Mouse (Mus musculus) neural tube, embryonic 14.5 days (tissue): ENCODE data around the gene Dcdc2a. TPM values are rescaled to one million over a fixed set of nuclear protein-coding genes. Genes with fewer than 3 reads are reported as not detected.

Source experiments
- ATAC-seq: fragments of 200-750 bp; cut with Nextera tagmentation; 2 replicates; pipeline ENCODE4 v1.8.0; 2017; ENCODE audit warnings: low read depth, mild to moderate bottlenecking, moderate TSS enrichment, moderate library complexity
- H3K27ac ChIP-seq: fragments of 300-500 bp; sonication (generic); 2 replicates; pipeline ENCODE4 v1.5.1; 2014; ENCODE audit warnings: low read depth, mild to moderate bottlenecking, control low read depth, low read length, moderate library complexity, mixed read lengths
- H3K27me3 ChIP-seq: fragments of 300-500 bp; sonication (generic); 2 replicates; pipeline ENCODE4 v1.6.1; 2014; ENCODE audit warnings: low read length; ENCODE audit not compliant: control insufficient read depth, insufficient read depth
- H3K36me3 ChIP-seq: fragments of 300-500 bp; sonication (generic); 2 replicates; pipeline ENCODE4 v1.6.1; 2014; ENCODE audit warnings: low read length, mixed read lengths; ENCODE audit not compliant: control insufficient read depth, insufficient read depth
- H3K4me1 ChIP-seq: fragments of 300-500 bp; sonication (generic); 2 replicates; pipeline ENCODE4 v1.6.1; 2014; ENCODE audit warnings: low read length; ENCODE audit not compliant: control insufficient read depth, insufficient read depth
- H3K4me2 ChIP-seq: fragments of 300-500 bp; sonication (generic); 2 replicates; pipeline ENCODE4 v1.6.1; 2014; ENCODE audit warnings: mild to moderate bottlenecking, low read depth, low read length, control low read depth
- H3K4me3 ChIP-seq: fragments of 300-500 bp; sonication (generic); 2 replicates; pipeline ENCODE4 v1.5.1; 2014; ENCODE audit warnings: low read depth, low read length, control low read depth, mixed read lengths
- H3K9ac ChIP-seq: fragments of 300-500 bp; sonication (generic); replicated peaks from 2 replicates; pipeline ENCODE4 v1.6.1; 2014; ENCODE audit warnings: low read depth, mild to moderate bottlenecking, control low read depth, low read length, mixed read lengths
- H3K9me3 ChIP-seq: fragments of 300-500 bp; sonication (generic); 2 replicates; pipeline ENCODE4 v1.6.1; 2016; ENCODE audit warnings: low read length; ENCODE audit not compliant: control insufficient read depth
- WGBS: fragments of 180-500 bp; shearing (Covaris S2); extraction: QIAGEN DNeasy Blood & Tissue Kit; methylation state at CpG from one replicate; pipeline ENCODE4 v1.1.7; 2014; 5-methylcytosine and 5-hydroxymethylcytosine counted together
- polyA plus RNA-seq: library from polyadenylated mRNA; unstranded; fragments of >200 nt; fragmentation: Nextera tagmentation; extraction: Ambion mirVana; gene quantifications from 2 replicates; pipeline ENCODE4 v1.2.1, GENCODE M21; 2014

Dcdc2a gene
- polyA plus RNA-seq, 1 experiment from 2014 or later: 2.0 TPM

GRCm38 (mm10) chr13:25077262-25077661, 21.5 kb downstream of the Dcdc2a start:
- Histone ChIP-seq H3K4me2 (no peak overlapping the region), H3K4me3 (no peak overlapping the region), H3K4me1 (no peaks in the 10 kb centered on the region), H3K27ac (no peak overlapping the region), H3K9ac (no peak overlapping the region), H3K36me3 (no peaks in the 10 kb centered on the region), H3K27me3 (no peaks in the 10 kb centered on the region), H3K9me3 (no peaks in the 10 kb centered on the region)
- WGBS: 1% methylated on average over 7 of the region's 7 CpGs
- ATAC-seq: peak; percentile 58; the same call in 1 of the 2 replicates

- Histone ChIP-seq H3K36me3 (no peaks in the 10 kb centered on the region), H3K9me3 (no peaks in the 10 kb centered on the region), H3K27me3 (no peaks in the 10 kb centered on the region), H3K9ac (no peak overlapping the region), H3K4me1 (no peaks in the 10 kb centered on the region), H3K4me2 (no peak overlapping the region), H3K4me3 (no peak overlapping the region), H3K27ac (no peak overlapping the region)
- ATAC-seq: no peak
- WGBS: 35% methylated on average over 15 of the region's 15 CpGs
Observed at GRCm38 (mm10) chr13:25083144-25083572, 27.4 kb downstream of the Dcdc2a start.

- Histone ChIP-seq H3K4me2 (no peak overlapping the region), H3K9me3 (no peaks in the 10 kb centered on the region), H3K9ac (no peak overlapping the region), H3K36me3 (no peaks in the 10 kb centered on the region), H3K4me1 (no peaks in the 10 kb centered on the region), H3K4me3 (no peak overlapping the region), H3K27ac (no peak overlapping the region), H3K27me3 (no peaks in the 10 kb centered on the region)
- ATAC-seq: no peak
- WGBS: 82% methylated on average over 7 of the region's 7 CpGs
Observed at GRCm38 (mm10) chr13:25085147-25085546, 29.3 kb downstream of the Dcdc2a start.

GRCm38 (mm10) chr13:25091347-25091746, 35.5 kb downstream of the Dcdc2a start:
- H3K4me1 ChIP-seq: no peaks in the 10 kb centered on the region
- H3K9ac ChIP-seq: no peak overlapping the region
- H3K4me3 ChIP-seq: no peak overlapping the region
- no peaks in the 10 kb centered on the region for H3K36me3 ChIP-seq
- H3K4me2 ChIP-seq: no peak overlapping the region
- ATAC-seq: no peak
- 72% methylated on average over 5 of the region's 5 CpGs for WGBS
- no peaks in the 10 kb centered on the region for H3K9me3 ChIP-seq
- no peak overlapping the region for H3K27ac ChIP-seq
- H3K27me3 ChIP-seq: no peaks in the 10 kb centered on the region

- Histone ChIP-seq H3K4me2 (no peak overlapping the region), H3K27ac (no peak overlapping the region), H3K36me3 (no peaks in the 10 kb centered on the region), H3K9ac (no peak overlapping the region), H3K9me3 (no peaks in the 10 kb centered on the region), H3K4me1 (no peaks in the 10 kb centered on the region), H3K4me3 (no peak overlapping the region), H3K27me3 (no peaks in the 10 kb centered on the region)
- WGBS: 86% methylated on average over 4 of the region's 4 CpGs
- no peak for ATAC-seq
Observed at GRCm38 (mm10) chr13:25093776-25094175, 38.0 kb downstream of the Dcdc2a start.

GRCm38 (mm10) chr13:25094381-25094780, 38.6 kb downstream of the Dcdc2a start:
- no peak overlapping the region for H3K9ac ChIP-seq
- ATAC-seq: no peak

GRCm38 (mm10) chr13:25097348-25097747, 41.5 kb downstream of the Dcdc2a start:
- Histone ChIP-seq H3K9me3 (no peaks in the 10 kb centered on the region), H3K27ac (no peak overlapping the region), H3K4me2 (no peak overlapping the region), H3K4me3 (no peak overlapping the region), H3K36me3 (no peaks in the 10 kb centered on the region), H3K27me3 (no peaks in the 10 kb centered on the region), H3K9ac (no peak overlapping the region), H3K4me1 (no peaks in the 10 kb centered on the region)
- no peak for ATAC-seq
- WGBS: 59% methylated on average over 8 of the region's 8 CpGs

More at GRCm38 (mm10) chr13:25094381-25094780, 38.6 kb downstream of the Dcdc2a start:
- H3K4me1 ChIP-seq: no peaks in the 10 kb centered on the region
- WGBS: 93% methylated on average over 4 of the region's 4 CpGs
- no peaks in the 10 kb centered on the region for H3K27me3 ChIP-seq
- no peak overlapping the region for H3K4me2 ChIP-seq
- H3K4me3 ChIP-seq: no peak overlapping the region
- no peak overlapping the region for H3K27ac ChIP-seq
- H3K9me3 ChIP-seq: no peaks in the 10 kb centered on the region
- no peaks in the 10 kb centered on the region for H3K36me3 ChIP-seq

- Histone ChIP-seq H3K27me3 (no peaks in the 10 kb centered on the region), H3K4me2 (no peak overlapping the region), H3K36me3 (no peaks in the 10 kb centered on the region), H3K4me3 (no peak overlapping the region), H3K9me3 (no peaks in the 10 kb centered on the region), H3K9ac (no peak overlapping the region), H3K27ac (no peak overlapping the region), H3K4me1 (no peaks in the 10 kb centered on the region)
- no peak for ATAC-seq
- 62% methylated on average over 5 of the region's 5 CpGs for WGBS
Observed at GRCm38 (mm10) chr13:25098578-25098977, 42.8 kb downstream of the Dcdc2a start.

- Histone ChIP-seq H3K27me3 (no peaks in the 10 kb centered on the region), H3K4me3 (no peak overlapping the region), H3K36me3 (no peaks in the 10 kb centered on the region), H3K27ac (no peak overlapping the region), H3K4me2 (no peak overlapping the region), H3K9ac (no peak overlapping the region), H3K9me3 (no peaks in the 10 kb centered on the region), H3K4me1 (no peaks in the 10 kb centered on the region)
- no peak for ATAC-seq
- WGBS: 79% methylated on average over 3 of the region's 3 CpGs
Observed at GRCm38 (mm10) chr13:25099508-25099907, 43.7 kb downstream of the Dcdc2a start.

- no peaks in the 10 kb centered on the region for H3K4me1 ChIP-seq
- no peak overlapping the region for H3K27ac ChIP-seq
- no peaks in the 10 kb centered on the region for H3K27me3 ChIP-seq
- 78% methylated on average over 6 of the region's 6 CpGs for WGBS
- no peak overlapping the region for H3K9ac ChIP-seq
- H3K4me3 ChIP-seq: no peak overlapping the region
- H3K4me2 ChIP-seq: no peak overlapping the region
- ATAC-seq: no peak
- no peaks in the 10 kb centered on the region for H3K36me3 ChIP-seq
- H3K9me3 ChIP-seq: no peaks in the 10 kb centered on the region
Observed at GRCm38 (mm10) chr13:25100581-25100980, 44.8 kb downstream of the Dcdc2a start.
